Mouse (Mus musculus): ENCODE data around the gene Slc25a11. TPM values are rescaled to one million over a fixed set of nuclear protein-coding genes. Genes with fewer than 3 reads are reported as not detected.

The Slc25a11 gene
- polyA plus RNA-seq, 1 experiment from 2014 or later = 143 TPM

DNA sequence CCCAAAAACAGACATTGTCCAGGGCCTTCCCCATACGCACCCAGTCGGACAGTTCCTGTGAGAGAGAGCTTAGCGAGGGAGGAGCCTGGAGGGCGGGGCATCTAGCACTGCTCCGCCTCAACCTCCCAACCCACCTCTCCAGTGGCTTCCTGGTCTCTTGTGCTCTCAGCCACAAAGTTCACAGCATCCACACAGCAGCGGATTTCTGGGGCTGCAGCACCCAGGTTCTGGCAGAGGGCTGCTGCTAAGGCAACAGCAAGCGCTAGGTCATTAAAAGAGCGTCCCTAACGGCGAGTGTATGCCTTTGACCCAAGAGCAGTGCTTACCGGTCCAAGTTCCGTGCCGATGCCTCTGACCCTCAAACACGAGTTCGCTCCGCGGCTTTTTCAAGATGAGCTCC, 32.2 kb downstream of the Slc25a11 start:
- TF ChIP-seq CTCF (IDR thresholded peaks at IDR 0.05; ENCODE audit: low read depth) (0 out of 2 replicates have a peak, but pooled peaks have one; percentile 17), EP300 (IDR thresholded peaks at IDR 0.05; ENCODE audit: low read depth) (no peak)
- H3K9me3 ChIP-seq (ENCODE audit: low read length) = no peaks in the 10 kb centered on the region
- peak overlapping the region; percentile 59 for H3K9ac ChIP-seq (replicated peaks)
- no peak overlapping the region for H3K27ac ChIP-seq (ENCODE audit: low read depth)
- peaks cover 14% of the 10 kb centered on the region for H3K4me1 ChIP-seq (ENCODE audit: insufficient read depth)
- peak overlapping the region; percentile 49 for H3K4me3 ChIP-seq (ENCODE audit: low read depth, low read length)
- no peaks in the 10 kb centered on the region for H3K27me3 ChIP-seq (ENCODE audit: insufficient read depth, low read length)
- peak overlapping the region; percentile 93 for H3K4me2 ChIP-seq (ENCODE audit: low read depth, low read length)
- ATAC-seq (peak; percentile 82), DNase-seq (peak; percentile 74)
- peaks cover 15% of the 10 kb centered on the region for H3K36me3 ChIP-seq (replicated peaks; ENCODE audit: insufficient read depth, low read length)
- under 1% methylated on average over 17 of the region's 17 CpGs for WGBS (ENCODE audit: insufficient replicate concordance)

DNA sequence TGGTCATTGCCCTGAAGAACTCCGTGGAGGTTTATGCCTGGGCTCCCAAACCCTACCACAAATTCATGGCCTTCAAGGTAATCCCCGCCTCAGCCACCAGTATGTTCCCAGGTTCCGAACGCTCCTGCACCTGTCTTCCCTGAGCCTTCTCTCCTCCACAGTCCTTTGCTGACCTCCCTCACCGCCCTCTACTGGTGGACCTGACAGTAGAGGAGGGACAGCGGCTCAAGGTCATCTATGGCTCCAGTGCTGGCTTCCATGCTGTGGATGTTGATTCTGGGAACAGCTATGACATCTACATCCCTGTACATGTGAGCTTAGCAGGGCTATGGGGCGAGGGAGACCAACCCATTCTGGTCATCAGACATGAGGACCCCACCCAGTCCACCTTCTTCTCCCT, 34.8 kb downstream of the Slc25a11 start:
- H3K9ac ChIP-seq (replicated peaks) = no peak overlapping the region
- H3K4me1 ChIP-seq (ENCODE audit: insufficient read depth) = peaks cover 14% of the 10 kb centered on the region
- H3K9me3 ChIP-seq (ENCODE audit: low read length) = no peaks in the 10 kb centered on the region
- peak; percentile 39 for TF ChIP-seq CTCF (IDR thresholded peaks at IDR 0.05; ENCODE audit: low read depth)
- no peak for TF ChIP-seq EP300 (IDR thresholded peaks at IDR 0.05; ENCODE audit: low read depth)
- H3K27me3 ChIP-seq (ENCODE audit: insufficient read depth, low read length) = no peaks in the 10 kb centered on the region
- WGBS (ENCODE audit: insufficient replicate concordance) = 77% methylated on average over 7 of the region's 7 CpGs
- DNase-seq (no peak), ATAC-seq (no peak)
- H3K4me3 ChIP-seq (ENCODE audit: low read depth, low read length) = no peak overlapping the region
- H3K4me2 ChIP-seq (ENCODE audit: low read depth, low read length) = no peak overlapping the region
- no peak overlapping the region for H3K27ac ChIP-seq (ENCODE audit: low read depth)
- H3K36me3 ChIP-seq (replicated peaks; ENCODE audit: insufficient read depth, low read length) = peaks cover 27% of the 10 kb centered on the region

DNA sequence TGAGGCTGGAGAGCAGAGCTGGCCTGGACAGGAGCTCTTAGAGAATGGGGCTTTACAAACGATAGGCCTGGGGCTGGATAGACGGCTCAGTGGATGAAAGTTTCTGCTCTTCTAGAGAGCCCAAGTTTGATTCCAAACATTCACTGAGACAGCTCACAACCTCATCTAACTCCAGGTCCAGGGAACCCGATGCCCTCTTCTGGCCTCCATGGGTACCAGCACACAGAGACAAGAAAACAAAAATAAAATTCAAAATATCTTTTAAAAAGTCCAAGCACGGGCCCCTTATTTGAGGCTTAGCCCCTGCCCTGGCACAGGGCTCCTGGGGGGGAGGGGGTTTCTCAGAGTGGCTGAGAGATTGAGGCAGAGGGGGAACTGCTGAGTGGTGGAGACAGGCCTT, 36.5 kb downstream of the Slc25a11 start:
- H3K36me3 ChIP-seq (replicated peaks; ENCODE audit: insufficient read depth, low read length) = peaks cover 36% of the 10 kb centered on the region
- no peak for DNase-seq
- no peak overlapping the region for H3K9ac ChIP-seq (replicated peaks)
- no peak for TF ChIP-seq CTCF (IDR thresholded peaks at IDR 0.05; ENCODE audit: low read depth)
- TF ChIP-seq EP300 (IDR thresholded peaks at IDR 0.05; ENCODE audit: low read depth) = no peak
- no peak overlapping the region for H3K4me2 ChIP-seq (ENCODE audit: low read depth, low read length)
- H3K9me3 ChIP-seq (ENCODE audit: low read length) = no peaks in the 10 kb centered on the region
- no peak overlapping the region for H3K27ac ChIP-seq (ENCODE audit: low read depth)
- H3K27me3 ChIP-seq (ENCODE audit: insufficient read depth, low read length) = no peaks in the 10 kb centered on the region
- WGBS (ENCODE audit: insufficient replicate concordance) = 79% methylated on average over 4 of the region's 4 CpGs
- ATAC-seq = no peak
- H3K4me1 ChIP-seq (ENCODE audit: insufficient read depth) = peaks cover 11% of the 10 kb centered on the region
- no peak overlapping the region for H3K4me3 ChIP-seq (ENCODE audit: low read depth, low read length)

DNA sequence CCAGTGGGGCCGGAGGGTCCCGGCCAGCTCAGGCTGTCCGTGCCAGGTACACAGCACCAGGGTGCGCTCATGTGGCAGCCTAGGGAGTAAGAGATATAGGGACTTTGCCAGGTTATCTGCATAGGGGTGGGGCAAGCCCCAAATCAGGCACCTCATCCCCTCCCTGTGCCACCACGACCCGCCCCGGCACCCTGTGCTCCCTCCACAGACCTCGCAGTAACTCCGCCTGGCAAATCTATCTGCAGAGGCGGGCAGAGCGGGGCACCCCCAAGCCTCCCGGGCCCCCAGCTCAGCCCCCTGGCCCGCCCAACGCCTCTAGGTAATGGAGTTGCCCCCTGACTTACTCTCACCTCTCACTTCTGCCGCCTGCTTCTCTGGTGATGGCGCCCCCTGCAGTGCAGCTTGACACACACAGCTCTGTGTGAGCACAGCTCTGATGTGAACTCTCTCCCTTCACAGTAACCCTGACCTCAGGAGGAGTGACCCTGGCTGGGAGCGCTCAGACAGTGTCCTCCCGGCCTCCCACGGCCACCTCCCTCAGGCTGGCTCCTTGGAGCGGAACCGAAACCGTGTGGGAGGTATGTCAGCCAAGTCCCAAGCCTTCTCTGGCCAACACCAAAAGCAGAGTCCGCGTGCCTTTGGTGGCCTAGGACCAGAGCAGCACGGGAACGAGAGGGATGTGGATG, 38.8 kb downstream of the Slc25a11 start:
- Histone ChIP-seq H3K27me3 (ENCODE audit: insufficient read depth, low read length) (no peaks in the 10 kb centered on the region), H3K4me3 (ENCODE audit: low read depth, low read length) (no peak overlapping the region), H3K9me3 (ENCODE audit: low read length) (no peaks in the 10 kb centered on the region), H3K36me3 (replicated peaks; ENCODE audit: insufficient read depth, low read length) (peaks cover 44% of the 10 kb centered on the region), H3K4me2 (ENCODE audit: low read depth, low read length) (no peak overlapping the region), H3K27ac (ENCODE audit: low read depth) (no peak overlapping the region), H3K9ac (replicated peaks) (no peak overlapping the region), H3K4me1 (ENCODE audit: insufficient read depth) (no peaks in the 10 kb centered on the region)
- WGBS (ENCODE audit: insufficient replicate concordance) = 81% methylated on average over 26 of the region's 26 CpGs
- DNase-seq (peak; percentile 56), ATAC-seq (peak; percentile 15; the same call in 1 of the 2 replicates)
- TF ChIP-seq EP300 (IDR thresholded peaks at IDR 0.05; ENCODE audit: low read depth) = no peak
- peak; percentile 58 for TF ChIP-seq CTCF (IDR thresholded peaks at IDR 0.05; ENCODE audit: low read depth)

- ATAC-seq = no peak
- no peak overlapping the region for H3K9ac ChIP-seq (replicated peaks)
- H3K4me1 ChIP-seq (ENCODE audit: insufficient read depth) = no peaks in the 10 kb centered on the region
- H3K36me3 ChIP-seq (replicated peaks; ENCODE audit: insufficient read depth, low read length) = peaks cover 37% of the 10 kb centered on the region
- no peak overlapping the region for H3K27ac ChIP-seq (ENCODE audit: low read depth)
- WGBS (ENCODE audit: insufficient replicate concordance) = 78% methylated on average over 9 of the region's 9 CpGs
- no peak overlapping the region for H3K4me3 ChIP-seq (ENCODE audit: low read depth, low read length)
- no peak for DNase-seq
- no peaks in the 10 kb centered on the region for H3K9me3 ChIP-seq (ENCODE audit: low read length)
- no peak overlapping the region for H3K4me2 ChIP-seq (ENCODE audit: low read depth, low read length)
- TF ChIP-seq CTCF (IDR thresholded peaks at IDR 0.05; ENCODE audit: low read depth) = no peak
- H3K27me3 ChIP-seq (ENCODE audit: insufficient read depth, low read length) = no peaks in the 10 kb centered on the region
Observed at GRCm38 (mm10) chr11:70607611-70608010, 39.7 kb downstream of the Slc25a11 start.

- Histone ChIP-seq H3K4me1 (ENCODE audit: insufficient read depth) (no peaks in the 10 kb centered on the region), H3K9ac (replicated peaks) (no peak overlapping the region), H3K36me3 (replicated peaks; ENCODE audit: insufficient read depth, low read length) (peaks cover 32% of the 10 kb centered on the region), H3K9me3 (ENCODE audit: low read length) (no peaks in the 10 kb centered on the region), H3K4me3 (ENCODE audit: low read depth, low read length) (no peak overlapping the region), H3K27ac (ENCODE audit: low read depth) (no peak overlapping the region), H3K27me3 (ENCODE audit: insufficient read depth, low read length) (no peaks in the 10 kb centered on the region), H3K4me2 (ENCODE audit: low read depth, low read length) (no peak overlapping the region)
- TF ChIP-seq CTCF (IDR thresholded peaks at IDR 0.05; ENCODE audit: low read depth) = no peak
- TF ChIP-seq EP300 (IDR thresholded peaks at IDR 0.05; ENCODE audit: low read depth) = no peak
- ATAC-seq (no peak), DNase-seq (no peak)
- 85% methylated on average over 12 of the region's 12 CpGs for WGBS (ENCODE audit: insufficient replicate concordance)
Observed at GRCm38 (mm10) chr11:70606717-70607116, 40.6 kb downstream of the Slc25a11 start.

Data from liver, postnatal 0 days (tissue).